Mouse (Mus musculus) liver, embryonic 14.5 days (tissue): ENCODE data around the gene Sparcl1.

ENCODE experiments used
- CTCF ChIP-seq: IDR thresholded peaks from 2 replicates; pipeline ENCODE4 v1.5.1; 2016; ENCODE audit warnings: antibody characterized with exemption, low read depth, control low read depth
- EP300 ChIP-seq: IDR thresholded peaks from 2 replicates; pipeline ENCODE4 v1.6.1; 2016; ENCODE audit warnings: antibody characterized with exemption, low read depth

GRCm38 (mm10) chr5:104060429-104060828, 53.1 kb downstream of the Sparcl1 start:
- TF ChIP-seq CTCF (no peak), EP300 (no peak)
